7 mouse cellular contexts compared by ENCODE assay signal in genomic region chr13:106835844-106836526, GRCm38 (mm10).
DNase-seq lines count a peak whose midpoint lies in the region; ATAC-seq and TF ChIP-seq lines count a peak whose summit lies in the region.

No protein-coding gene starts in this region.

- no peak for TF ChIP-seq POLR2A in small intestine, adult 2 months (IDR thresholded peaks at IDR 0.05; ENCODE audit: low read depth, low read length)

- peaks cover 2% of the 10 kb centered on the region for H3K4me1 ChIP-seq in liver, embryonic 16.5 days (ENCODE audit: control insufficient read depth, low read depth, low read length)
- H3K4me1 ChIP-seq in small intestine, adult 2 months (ENCODE audit: control insufficient read depth, insufficient read depth, insufficient read length, low read length): no peaks in the 10 kb centered on the region

- H3K9me3 ChIP-seq in liver, embryonic 16.5 days (replicated peaks; ENCODE audit: control insufficient read depth, low read length): no peaks in the 10 kb centered on the region

- no peak overlapping the region for H3K27ac ChIP-seq in liver, embryonic 16.5 days (ENCODE audit: low read length)
- no peak overlapping the region for H3K27ac ChIP-seq in small intestine, adult 2 months (ENCODE audit: insufficient read depth, low read depth, low read length)

- peak; percentile 20 for DNase-seq in right cerebral cortex, adult 18-20 months
- no peak for DNase-seq in right cerebral cortex, postnatal 14 days
- DNase-seq in heart, postnatal 25 days (ENCODE audit: low spot score): peak; percentile 28
- DNase-seq in adipocyte (ENCODE audit: low spot score): no peak

- no peaks in the 10 kb centered on the region for H3K27me3 ChIP-seq in liver, embryonic 16.5 days (ENCODE audit: control insufficient read depth, insufficient read depth, low read depth, low read length)
- H3K27me3 ChIP-seq in small intestine, adult 2 months (ENCODE audit: control insufficient read depth, insufficient read depth, low read length): no peaks in the 10 kb centered on the region

- no peak for TF ChIP-seq CTCF in small intestine, adult 2 months (IDR thresholded peaks at IDR 0.05; ENCODE audit: extremely low read depth, insufficient read length, insufficient replicate concordance, low read depth, low read length)

- 11% methylated on average over 15 of the region's 15 CpGs for WGBS in liver, embryonic 16.5 days (ENCODE audit: insufficient replicate concordance)
- 62% methylated on average over 15 of the region's 15 CpGs for WGBS in small intestine, adult 2 months

- no peaks in the 10 kb centered on the region for H3K36me3 ChIP-seq in liver, embryonic 16.5 days (ENCODE audit: control insufficient read depth, insufficient read depth)
- peaks cover 3% of the 10 kb centered on the region; the same call in 1 of the 2 replicates for H3K36me3 ChIP-seq in small intestine, adult 2 months (ENCODE audit: control insufficient read depth, insufficient read depth, low read length)

- peak; percentile 95 for ATAC-seq in common myeloid progenitor, adult 5-6 weeks (replicated peaks; ENCODE audit: low read depth, poor library complexity, severe bottlenecking)
- ATAC-seq in liver, embryonic 16.5 days (ENCODE audit: low read depth): peak; percentile 73

- intact Hi-C loops in heart, postnatal 25 days (cut with DNase I): no loop called here

- no peak overlapping the region; the same call in 1 of the 2 replicates for H3K9ac ChIP-seq in liver, embryonic 16.5 days (ENCODE audit: low read depth, low read length)

- peak overlapping the region; percentile 37; the same call in 1 of the 2 replicates for H3K4me2 ChIP-seq in liver, embryonic 16.5 days (ENCODE audit: low read depth, low read length)

- peak overlapping the region; percentile 22 for H3K4me3 ChIP-seq in liver, embryonic 16.5 days (ENCODE audit: low read depth, low read length)
- peak overlapping the region; percentile 14; the same call in 1 of the 2 replicates for H3K4me3 ChIP-seq in small intestine, adult 2 months (ENCODE audit: low read depth, low read length)

Comparison
In these comparisons a context has a peak if more than half of its experiments do, and no peak if none do; other contexts are left out.
1. DNase-seq: peak in right cerebral cortex, adult 18-20 months (single experiment) and heart, postnatal 25 days (single experiment); none in right cerebral cortex, postnatal 14 days (single experiment) and adipocyte (single experiment).